Mouse (Mus musculus) midbrain, embryonic 13.5 days (tissue): ENCODE results near the gene Usp39. TPM values are rescaled to one million over a fixed set of nuclear protein-coding genes. Genes with fewer than 3 reads are reported as not detected.
A peak's percentile ranks its signal among the peaks of the same experiment; 100 is the strongest.

Source experiments
- ATAC-seq: fragments of 200-750 bp; cut with Nextera tagmentation; 2 replicates; pipeline ENCODE4 v1.8.0; 2017; ENCODE audit warnings: mild to moderate bottlenecking, moderate TSS enrichment, moderate library complexity
- H3K27ac ChIP-seq: fragments of 300-500 bp; sonication (generic); 2 replicates; pipeline ENCODE4 v1.5.1; 2015; ENCODE audit warnings: inconsistent platforms, mild to moderate bottlenecking, moderate library complexity
- H3K27me3 ChIP-seq: fragments of 300-500 bp; sonication (generic); 2 replicates; pipeline ENCODE4 v1.6.1; 2015; ENCODE audit warnings: mild to moderate bottlenecking, inconsistent platforms
- H3K36me3 ChIP-seq: fragments of 300-500 bp; sonication (generic); 2 replicates; pipeline ENCODE4 v1.6.1; 2015; ENCODE audit warnings: mild to moderate bottlenecking, inconsistent platforms
- H3K4me1 ChIP-seq: fragments of 300-500 bp; sonication (generic); replicated peaks from 2 replicates; pipeline ENCODE4 v1.6.1; 2015; ENCODE audit warnings: inconsistent platforms
- H3K4me2 ChIP-seq: fragments of 300-500 bp; sonication (generic); replicated peaks from 2 replicates; pipeline ENCODE4 v1.6.1; 2015; ENCODE audit warnings: moderate library complexity, mild to moderate bottlenecking, inconsistent platforms
- H3K4me3 ChIP-seq: fragments of 300-500 bp; sonication (generic); replicated peaks from 2 replicates; pipeline ENCODE4 v1.5.1; 2015; ENCODE audit warnings: mild to moderate bottlenecking, inconsistent platforms
- H3K9ac ChIP-seq: fragments of 300-500 bp; sonication (generic); replicated peaks from 2 replicates; pipeline ENCODE4 v1.6.1; 2015; ENCODE audit warnings: mild to moderate bottlenecking, inconsistent platforms
- H3K9me3 ChIP-seq: fragments of 300-500 bp; sonication (generic); 2 replicates; pipeline ENCODE4 v1.6.1; 2016; ENCODE audit warnings: mild to moderate bottlenecking, inconsistent platforms
- WGBS: fragments of 180-500 bp; shearing (Covaris S2); methylation state at CpG from one replicate; pipeline ENCODE4 v1.1.7; 2015; 5-methylcytosine and 5-hydroxymethylcytosine counted together
- polyA plus RNA-seq: library from polyadenylated mRNA; unstranded; fragments of >200 nt; fragmentation: Nextera tagmentation; extraction: Ambion mirVana; gene quantifications from 2 replicates; pipeline ENCODE4 v1.2.1, GENCODE M21; 2015

Gene Usp39
- polyA plus RNA-seq: 51.5 and 53.4 TPM in 2 replicates

GRCm38 (mm10) chr6:72345074-72345567 is at the start of gene Usp39:
Usp39 (minus strand) TSS chr6:72345184.
- H3K9me3 ChIP-seq: no peaks in the 10 kb centered on the region
- peak within 1 kb of the TSS; percentile 94 for H3K4me3 ChIP-seq
- peaks cover 22% of the 10 kb centered on the region for H3K36me3 ChIP-seq
- H3K27me3 ChIP-seq: no peaks in the 10 kb centered on the region
- WGBS: under 1% methylated on average over 30 of the region's 30 CpGs
- peak within 1 kb of the TSS; percentile 97 for H3K4me2 ChIP-seq
- H3K27ac ChIP-seq: peak within 1 kb of the TSS; percentile 74
- peak; percentile 84 for ATAC-seq
- peaks cover 45% of the 10 kb centered on the region for H3K4me1 ChIP-seq
- peak within 1 kb of the TSS; percentile 94 for H3K9ac ChIP-seq

- Histone ChIP-seq H3K36me3 (no peaks in the 10 kb centered on the region), H3K27ac (no peak overlapping the region), H3K27me3 (peaks cover 12% of the 10 kb centered on the region), H3K4me1 (peaks cover 12% of the 10 kb centered on the region), H3K9me3 (no peaks in the 10 kb centered on the region), H3K4me2 (no peak overlapping the region), H3K4me3 (no peak overlapping the region), H3K9ac (no peak overlapping the region)
- no peak for ATAC-seq
- 89% methylated on average over 5 of the region's 5 CpGs for WGBS
Observed at GRCm38 (mm10) chr6:72392341-72392740, 47.4 kb upstream of the Usp39 start.

GRCm38 (mm10) chr6:72390795-72391521 is 46.0 kb upstream of the Usp39 start:
- 13% methylated on average over 12 of the region's 12 CpGs for WGBS
- Histone ChIP-seq H3K9ac (no peak overlapping the region), H3K9me3 (no peaks in the 10 kb centered on the region), H3K4me2 (peak overlapping the region; percentile 50), H3K27me3 (peaks cover 12% of the 10 kb centered on the region), H3K4me3 (no peak overlapping the region), H3K27ac (no peak overlapping the region), H3K36me3 (no peaks in the 10 kb centered on the region), H3K4me1 (peaks cover 12% of the 10 kb centered on the region)
- ATAC-seq: peak; percentile 34; the same call in 1 of the 2 replicates

GRCm38 (mm10) chr6:72389941-72390771 is 45.2 kb upstream of the Usp39 start, which contains the start of gene Vamp8:
Vamp8 (minus strand) TSS chr6:72390703.
- WGBS: 2% methylated on average over 32 of the region's 33 CpGs
- Histone ChIP-seq H3K36me3 (no peaks in the 10 kb centered on the region), H3K4me2 (peak within 1 kb of the TSS; percentile 50), H3K4me3 (peak within 1 kb of the TSS; percentile 28), H3K27me3 (peaks cover 12% of the 10 kb centered on the region), H3K4me1 (peaks cover 12% of the 10 kb centered on the region), H3K9me3 (no peaks in the 10 kb centered on the region), H3K27ac (no peak within 1 kb of the TSS), H3K9ac (peak within 1 kb of the TSS; percentile 15)
- peak; percentile 70 for ATAC-seq

GRCm38 (mm10) chr6:72389471-72389940 is 44.5 kb upstream of the Usp39 start:
- peak; percentile 43; the same call in 1 of the 2 replicates for ATAC-seq
- Histone ChIP-seq H3K4me1 (peaks cover 12% of the 10 kb centered on the region), H3K9ac (peak overlapping the region; percentile 15), H3K27ac (no peak overlapping the region), H3K4me2 (peak overlapping the region; percentile 50), H3K4me3 (peak overlapping the region; percentile 28), H3K9me3 (no peaks in the 10 kb centered on the region), H3K27me3 (peaks cover 12% of the 10 kb centered on the region), H3K36me3 (no peaks in the 10 kb centered on the region)
- 35% methylated on average over 13 of the region's 13 CpGs for WGBS

GRCm38 (mm10) chr6:72388791-72389329 is 43.9 kb upstream of the Usp39 start:
- H3K4me1 ChIP-seq: peaks cover 12% of the 10 kb centered on the region
- no peak for ATAC-seq
- H3K4me3 ChIP-seq: no peak overlapping the region
- 95% methylated on average over 6 of the region's 6 CpGs for WGBS
- H3K9me3 ChIP-seq: no peaks in the 10 kb centered on the region
- H3K9ac ChIP-seq: no peak overlapping the region
- H3K27me3 ChIP-seq: peaks cover 12% of the 10 kb centered on the region
- H3K36me3 ChIP-seq: no peaks in the 10 kb centered on the region
- H3K27ac ChIP-seq: no peak overlapping the region
- H3K4me2 ChIP-seq: no peak overlapping the region

GRCm38 (mm10) chr6:72388266-72388665 is 43.3 kb upstream of the Usp39 start:
- WGBS: 74% methylated on average over 10 of the region's 10 CpGs
- ATAC-seq: no peak

GRCm38 (mm10) chr6:72387816-72388215 is 42.8 kb upstream of the Usp39 start:
- no peak overlapping the region for H3K27ac ChIP-seq
- no peak overlapping the region for H3K9ac ChIP-seq
- 73% methylated on average over 3 of the region's 3 CpGs for WGBS
- H3K9me3 ChIP-seq: no peaks in the 10 kb centered on the region
- peaks cover 12% of the 10 kb centered on the region for H3K4me1 ChIP-seq
- H3K36me3 ChIP-seq: no peaks in the 10 kb centered on the region
- H3K4me3 ChIP-seq: no peak overlapping the region
- no peak for ATAC-seq
- no peak overlapping the region for H3K4me2 ChIP-seq
- H3K27me3 ChIP-seq: peaks cover 10% of the 10 kb centered on the region; the same call in 1 of the 2 replicates

More at GRCm38 (mm10) chr6:72388266-72388665, 43.3 kb upstream of the Usp39 start:
- Histone ChIP-seq H3K9ac (no peak overlapping the region), H3K36me3 (no peaks in the 10 kb centered on the region), H3K9me3 (no peaks in the 10 kb centered on the region), H3K4me2 (no peak overlapping the region), H3K4me3 (no peak overlapping the region), H3K27ac (no peak overlapping the region), H3K27me3 (peaks cover 12% of the 10 kb centered on the region), H3K4me1 (peaks cover 12% of the 10 kb centered on the region)

- ATAC-seq: no peak
- no peaks in the 10 kb centered on the region for H3K9me3 ChIP-seq
- WGBS: 92% methylated on average over 2 of the region's 2 CpGs
- H3K27ac ChIP-seq: no peak overlapping the region
- no peaks in the 10 kb centered on the region for H3K36me3 ChIP-seq
- H3K9ac ChIP-seq: no peak overlapping the region
- peaks cover 11% of the 10 kb centered on the region for H3K27me3 ChIP-seq
- H3K4me2 ChIP-seq: no peak overlapping the region
- H3K4me1 ChIP-seq: peaks cover 12% of the 10 kb centered on the region
- H3K4me3 ChIP-seq: no peak overlapping the region
Observed at GRCm38 (mm10) chr6:72386561-72386960, 41.6 kb upstream of the Usp39 start.

GRCm38 (mm10) chr6:72385258-72385657 is 40.3 kb upstream of the Usp39 start:
- Histone ChIP-seq H3K9me3 (no peaks in the 10 kb centered on the region), H3K36me3 (no peaks in the 10 kb centered on the region), H3K27ac (no peak overlapping the region), H3K9ac (no peak overlapping the region), H3K4me1 (peaks cover 12% of the 10 kb centered on the region), H3K4me3 (no peak overlapping the region), H3K4me2 (no peak overlapping the region), H3K27me3 (peaks cover 13% of the 10 kb centered on the region)
- ATAC-seq: no peak
- WGBS: 89% methylated on average over 4 of the region's 4 CpGs

GRCm38 (mm10) chr6:72383952-72384351 is 39.0 kb upstream of the Usp39 start:
- Histone ChIP-seq H3K27me3 (peaks cover 26% of the 10 kb centered on the region), H3K4me2 (no peak overlapping the region), H3K9ac (no peak overlapping the region), H3K4me3 (no peak overlapping the region), H3K27ac (no peak overlapping the region), H3K9me3 (no peaks in the 10 kb centered on the region), H3K36me3 (no peaks in the 10 kb centered on the region), H3K4me1 (peaks cover 4% of the 10 kb centered on the region; the same call in 1 of the 2 replicates)
- 96% methylated on average over 7 of the region's 7 CpGs for WGBS
- ATAC-seq: no peak
